ENCODE assay signal across 13 mouse cellular contexts in genomic region chr14:14800332-14800731, GRCm38 (mm10). TPM values are rescaled to one million over a fixed set of nuclear protein-coding genes. Genes with fewer than 3 reads are reported as not detected.
"Had no signal": no experiment of that assay in that cellular context is flagged by ENCODE, and none has a peak within 500 bp of the region (broad histone marks: within the 10 kb centered on the region; RNA-seq: fewer than 3 reads in every experiment).

No protein-coding gene starts in this region.

- ATAC-seq: intestine, embryonic 16.5 days; midbrain, embryonic 15.5 days had no signal

- H3K27me3 ChIP-seq: kidney, embryonic 15.5 days; limb, embryonic 15.5 days; midbrain, embryonic 15.5 days had no signal

- H3K9ac ChIP-seq: kidney, embryonic 15.5 days; limb, embryonic 15.5 days; midbrain, embryonic 15.5 days had no signal

- H3K4me2 ChIP-seq: kidney, embryonic 15.5 days; limb, embryonic 15.5 days; midbrain, embryonic 15.5 days had no signal

- H3K9me3 ChIP-seq: kidney, embryonic 15.5 days; limb, embryonic 15.5 days; midbrain, embryonic 15.5 days had no signal

- H3K4me1 ChIP-seq: limb, embryonic 15.5 days; midbrain, embryonic 15.5 days had no signal

- DNase-seq: kidney, adult 2 months; kidney, postnatal 25 days; layer of hippocampus, postnatal 36 days; lung, adult 18-20 months; lung, postnatal 4 days; right cerebral cortex, adult 18-20 months; right cerebral cortex, postnatal 25 days; thymus, postnatal 14 days had no signal

- H3K4me3 ChIP-seq: kidney, embryonic 15.5 days; limb, embryonic 15.5 days; midbrain, embryonic 15.5 days had no signal

- H3K27ac ChIP-seq: kidney, embryonic 15.5 days; limb, embryonic 15.5 days; midbrain, embryonic 15.5 days had no signal

RNA-seq across cellular contexts. Expression of gene Nek10, which starts 2.9 kb away (rescaled TPM):
- polyA plus RNA-seq: intestine, embryonic 16.5 days; kidney, adult 2 months; small intestine, adult 2 months had no signal
